ENCODE assay signal across 8 mouse cellular contexts in the genomic region with DNA sequence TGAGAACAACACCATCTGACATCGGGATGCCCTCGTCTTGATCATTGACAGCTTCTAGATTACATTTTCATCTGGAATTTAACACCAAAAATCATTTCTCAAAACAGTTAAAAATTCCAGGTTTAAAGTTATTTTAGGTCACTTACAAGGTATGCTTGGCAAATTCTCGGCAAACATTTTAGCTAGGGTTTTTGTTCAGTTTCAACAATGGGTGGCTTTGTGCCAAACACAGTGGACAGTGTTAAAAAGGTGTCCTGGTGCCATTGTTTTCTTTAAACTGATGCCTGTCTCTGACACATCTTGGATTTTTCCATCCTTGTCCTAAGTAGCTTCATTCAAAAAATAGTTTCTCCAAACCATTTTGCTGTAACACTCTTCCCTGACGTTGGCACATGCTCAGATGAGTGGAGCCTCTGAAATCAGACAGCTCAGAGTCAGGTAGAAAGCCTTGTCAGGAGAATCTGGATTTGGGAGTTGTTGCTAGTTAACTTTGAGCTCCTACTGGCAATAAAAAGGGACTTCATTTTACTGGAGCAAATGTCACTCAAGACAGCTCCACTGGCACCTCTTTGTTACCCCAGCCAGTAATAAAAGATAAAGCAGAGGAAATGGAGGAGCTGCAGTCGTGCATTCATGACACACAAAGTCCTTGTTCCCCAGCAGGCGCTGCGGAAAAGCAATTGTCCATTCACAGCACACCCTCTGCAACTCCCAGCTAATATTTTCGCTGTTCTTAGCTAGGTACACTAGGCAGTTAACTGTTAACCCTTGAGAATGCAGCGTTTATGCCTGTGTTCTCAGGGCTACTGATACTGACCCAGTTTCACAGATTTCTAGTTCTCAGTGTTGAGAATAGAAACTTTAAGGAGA. TPM values are rescaled to one million over a fixed set of nuclear protein-coding genes. Genes with fewer than 3 reads are reported as not detected.
DNase-seq lines count a peak whose midpoint lies in the region; ATAC-seq lines count a peak whose summit lies in the region.

No protein-coding gene starts in this region.

- H3K4me3 ChIP-seq in megakaryocyte, embryonic 14.5 days (replicated peaks): peak overlapping the region; percentile 89
- peak overlapping the region; percentile 28 for H3K4me3 ChIP-seq in heart, embryonic 11.5 days (ENCODE audit: low read depth, low read length)
- H3K4me3 ChIP-seq in kidney, embryonic 14.5 days (ENCODE audit: low read length): peak overlapping the region; percentile 34; the same call in 1 of the 2 replicates
- H3K4me3 ChIP-seq in midbrain, embryonic 14.5 days (replicated peaks; ENCODE audit: low read depth, low read length): 0 out of 2 replicates have a peak overlapping the region, but pooled peaks have one; percentile 16

- no peaks in the 10 kb centered on the region for H3K9me3 ChIP-seq in megakaryocyte, embryonic 14.5 days
- no peaks in the 10 kb centered on the region for H3K9me3 ChIP-seq in heart, embryonic 11.5 days (replicated peaks; ENCODE audit: control insufficient read depth, low read length)
- no peaks in the 10 kb centered on the region for H3K9me3 ChIP-seq in kidney, embryonic 14.5 days (ENCODE audit: control insufficient read depth, low read length)
- no peaks in the 10 kb centered on the region for H3K9me3 ChIP-seq in midbrain, embryonic 14.5 days (ENCODE audit: control insufficient read depth, low read length)

- H3K36me3 ChIP-seq in megakaryocyte, embryonic 14.5 days (replicated peaks; ENCODE audit: low read length): no peaks in the 10 kb centered on the region
- no peaks in the 10 kb centered on the region for H3K36me3 ChIP-seq in heart, embryonic 11.5 days (ENCODE audit: control insufficient read depth, insufficient read depth, low read length)
- no peaks in the 10 kb centered on the region for H3K36me3 ChIP-seq in kidney, embryonic 14.5 days (ENCODE audit: control insufficient read depth, insufficient read depth, low read length)
- no peaks in the 10 kb centered on the region for H3K36me3 ChIP-seq in midbrain, embryonic 14.5 days (ENCODE audit: control insufficient read depth, insufficient read depth, low read length)

- peaks cover 68% of the 10 kb centered on the region for H3K4me1 ChIP-seq in megakaryocyte, embryonic 14.5 days
- H3K4me1 ChIP-seq in heart, embryonic 11.5 days (ENCODE audit: control insufficient read depth, insufficient read depth, low read length): peaks cover 9% of the 10 kb centered on the region
- H3K4me1 ChIP-seq in kidney, embryonic 14.5 days (ENCODE audit: control insufficient read depth, insufficient read depth, low read length): peaks cover 22% of the 10 kb centered on the region
- H3K4me1 ChIP-seq in midbrain, embryonic 14.5 days (ENCODE audit: control insufficient read depth, insufficient read depth, low read length): peaks cover 14% of the 10 kb centered on the region; the same call in 1 of the 2 replicates

- no peaks in the 10 kb centered on the region for H3K27me3 ChIP-seq in megakaryocyte, embryonic 14.5 days (replicated peaks)
- H3K27me3 ChIP-seq in heart, embryonic 11.5 days (ENCODE audit: control insufficient read depth, insufficient read depth, low read length): no peaks in the 10 kb centered on the region
- H3K27me3 ChIP-seq in kidney, embryonic 14.5 days (ENCODE audit: control insufficient read depth, insufficient read depth, low read length): no peaks in the 10 kb centered on the region
- H3K27me3 ChIP-seq in midbrain, embryonic 14.5 days (ENCODE audit: control insufficient read depth, insufficient read depth, low read length): no peaks in the 10 kb centered on the region

- peak overlapping the region; percentile 82 for H3K27ac ChIP-seq in heart, embryonic 11.5 days (ENCODE audit: low read depth, low read length)
- no peak overlapping the region for H3K27ac ChIP-seq in kidney, embryonic 14.5 days (ENCODE audit: low read depth, low read length)
- peak overlapping the region; percentile 55 for H3K27ac ChIP-seq in midbrain, embryonic 14.5 days (replicated peaks; ENCODE audit: low read depth, low read length)

- no peak for ATAC-seq in megakaryocyte, adult 5-6 weeks (ENCODE audit: poor library complexity, severe bottlenecking)
- no peak for ATAC-seq in heart, embryonic 11.5 days (replicated peaks; ENCODE audit: insufficient number of reproducible peaks, low FRiP score, low TSS enrichment)
- no peak for ATAC-seq in kidney, embryonic 14.5 days (ENCODE audit: low FRiP score, low TSS enrichment)
- ATAC-seq in midbrain, embryonic 14.5 days (ENCODE audit: low FRiP score, low TSS enrichment): peak; percentile 7; the same call in 1 of the 2 replicates

- WGBS in heart, embryonic 11.5 days (ENCODE audit: insufficient replicate concordance): 43% methylated on average over 9 of the region's 9 CpGs
- WGBS in kidney, embryonic 14.5 days: 33% methylated on average over 9 of the region's 9 CpGs
- WGBS in midbrain, embryonic 14.5 days: 30% methylated on average over 9 of the region's 9 CpGs

- peak overlapping the region; percentile 55 for H3K4me2 ChIP-seq in heart, embryonic 11.5 days
- H3K4me2 ChIP-seq in kidney, embryonic 14.5 days (replicated peaks; ENCODE audit: low read depth, low read length): peak overlapping the region; percentile 64
- H3K4me2 ChIP-seq in midbrain, embryonic 14.5 days (ENCODE audit: low read length): peak overlapping the region; percentile 56

- peak overlapping the region; percentile 60 for H3K9ac ChIP-seq in heart, embryonic 11.5 days (ENCODE audit: low read depth, low read length)
- no peak overlapping the region; the same call in 1 of the 2 replicates for H3K9ac ChIP-seq in kidney, embryonic 14.5 days (ENCODE audit: low read depth, low read length)
- H3K9ac ChIP-seq in midbrain, embryonic 14.5 days (replicated peaks; ENCODE audit: low read length): 0 out of 2 replicates have a peak overlapping the region, but pooled peaks have one; percentile 7

- DNase-seq in midbrain, embryonic 14.5 days: peak; percentile 58
- DNase-seq in thymus, postnatal 36 days: no peak
- no peak for DNase-seq in layer of hippocampus, adult 8-10 months (ENCODE audit: low spot score in 2 of 2)
- no peak for DNase-seq in urinary bladder, adult 2 months (ENCODE audit: low spot score)

RNA-seq across cellular contexts. Expression of a gene that starts 2.0 kb away (rescaled TPM):
- polyA plus RNA-seq in megakaryocyte, embryonic 14.5 days (2012; ENCODE audit: insufficient read depth, low replicate concordance): 0.51 and 0.68 TPM in 2 replicates
- total RNA-seq in megakaryocyte, adult 5-6 weeks (2015): 5.2 and 7.4 TPM in 2 replicates
- 3.8 and 6.7 TPM in 2 replicates for total RNA-seq in megakaryocyte, adult 5-6 weeks (2017)
- polyA plus RNA-seq in heart, embryonic 11.5 days (2014; fragmentation: Nextera tagmentation; extraction: Ambion mirVana): 9.7 and 12.1 TPM in 2 replicates
- polyA plus RNA-seq in kidney, embryonic 14.5 days (2014; fragmentation: Nextera tagmentation; extraction: Ambion mirVana): 3.3 and 5.2 TPM in 2 replicates
- polyA plus RNA-seq in midbrain, embryonic 14.5 days (2014; fragmentation: Nextera tagmentation; extraction: Ambion mirVana): 1.9 and 2.0 TPM in 2 replicates
- total RNA-seq in layer of hippocampus, adult 8-10 months (2022): 10 to 100 TPM; 17.9 to 26.5 (median 22.1) TPM
- 10.1 and 14.9 TPM in 2 replicates for polyA plus RNA-seq in urinary bladder, adult 2 months (2012; rRNA removed)

Comparison
In these comparisons a context has a peak if more than half of its experiments do, and no peak if none do; other contexts are left out.
1. H3K4me3 ChIP-seq: peak in every context shown above with its lines; median percentile 89 in megakaryocyte, embryonic 14.5 days; 34 in kidney, embryonic 14.5 days; 28 in heart, embryonic 11.5 days; 16 in midbrain, embryonic 14.5 days.